Mouse (Mus musculus): ENCODE results near the gene Sfr1. TPM values are rescaled to one million over a fixed set of nuclear protein-coding genes. Genes with fewer than 3 reads are reported as not detected.

The Sfr1 gene
- polyA plus RNA-seq, 1 experiment from 2014 or later, result 260 TPM

- Histone ChIP-seq H3K4me1 (no peaks in the 10 kb centered on the region), H3K4me3 (no peak overlapping the region), H3K27ac (no peak overlapping the region), H3K9me3 (replicated peaks) (no peaks in the 10 kb centered on the region), H3K27me3 (ENCODE audit: low read depth, poor library complexity, severe bottlenecking) (no peaks in the 10 kb centered on the region), H3K36me3 (no peaks in the 10 kb centered on the region)
- DNase-seq (ENCODE audit: low spot score), result no peak
- 82% methylated on average over 6 of the region's 6 CpGs for WGBS
Observed at GRCm38 (mm10) chr19:47777847-47778246, 46.4 kb downstream of the Sfr1 start.

GRCm38 (mm10) chr19:47780145-47780544 lies 48.7 kb downstream of the Sfr1 start:
- Histone ChIP-seq H3K27ac (no peak overlapping the region), H3K27me3 (ENCODE audit: low read depth, poor library complexity, severe bottlenecking) (no peaks in the 10 kb centered on the region), H3K36me3 (no peaks in the 10 kb centered on the region), H3K4me3 (no peak overlapping the region), H3K9me3 (replicated peaks) (no peaks in the 10 kb centered on the region), H3K4me1 (no peaks in the 10 kb centered on the region)
- WGBS, result 94% methylated on average over 7 of the region's 7 CpGs
- DNase-seq (ENCODE audit: low spot score), result no peak

- DNase-seq (ENCODE audit: low spot score), result no peak
- Histone ChIP-seq H3K9me3 (replicated peaks) (no peaks in the 10 kb centered on the region), H3K27me3 (ENCODE audit: low read depth, poor library complexity, severe bottlenecking) (no peaks in the 10 kb centered on the region), H3K27ac (no peak overlapping the region), H3K4me3 (no peak overlapping the region), H3K36me3 (no peaks in the 10 kb centered on the region), H3K4me1 (no peaks in the 10 kb centered on the region)
- 81% methylated on average over 11 of the region's 11 CpGs for WGBS
Observed at GRCm38 (mm10) chr19:47780972-47781371, 49.5 kb downstream of the Sfr1 start.

- Histone ChIP-seq H3K27ac (no peak overlapping the region), H3K4me1 (no peaks in the 10 kb centered on the region), H3K27me3 (ENCODE audit: low read depth, poor library complexity, severe bottlenecking) (no peaks in the 10 kb centered on the region), H3K4me3 (no peak overlapping the region), H3K9me3 (replicated peaks) (no peaks in the 10 kb centered on the region), H3K36me3 (no peaks in the 10 kb centered on the region)
- 91% methylated on average over 6 of the region's 6 CpGs for WGBS
- DNase-seq (ENCODE audit: low spot score), result no peak
Observed at GRCm38 (mm10) chr19:47783898-47784297, 52.4 kb downstream of the Sfr1 start.

Small RNA genes within 50 kb of the gene (microRNA-seq; reads per million reads assigned to microRNA genes)
- gene Mir8090, result not detected

Other genes with a start within 250 kb of the Sfr1 start
- 62.3 and 74.5 TPM in 2 replicates for gene Stn1, start 194.2 kb upstream of the Sfr1 start, polyA plus RNA-seq (2016; fragmentation: Nextera tagmentation; extraction: Ambion mirVana)
- gene Slk, start 152.0 kb upstream of the Sfr1 start, polyA plus RNA-seq (2016; fragmentation: Nextera tagmentation; extraction: Ambion mirVana), result 8.3 and 9.1 TPM in 2 replicates
- gene Col17a1, start 39.6 kb upstream of the Sfr1 start, polyA plus RNA-seq (2016; fragmentation: Nextera tagmentation; extraction: Ambion mirVana), result 0.83 and 1.8 TPM in 2 replicates
- gene Gsto1, start 123.3 kb downstream of the Sfr1 start, polyA plus RNA-seq (2016; fragmentation: Nextera tagmentation; extraction: Ambion mirVana), result 241 and 258 TPM in 2 replicates
- gene Gsto2, start 133.9 kb downstream of the Sfr1 start, polyA plus RNA-seq (2016; fragmentation: Nextera tagmentation; extraction: Ambion mirVana), result 0.59 and 1.0 TPM in 2 replicates
- gene Cfap43, start 187.6 kb downstream of the Sfr1 start, polyA plus RNA-seq (2016; fragmentation: Nextera tagmentation; extraction: Ambion mirVana), result 0.05 and 0.09 TPM in 2 replicates
- gene Itprip, start 187.6 kb downstream of the Sfr1 start, polyA plus RNA-seq (2016; fragmentation: Nextera tagmentation; extraction: Ambion mirVana), result 19.0 and 27.5 TPM in 2 replicates
- gene Cfap58, start 206.0 kb downstream of the Sfr1 start, polyA plus RNA-seq (2016; fragmentation: Nextera tagmentation; extraction: Ambion mirVana), result not detected in 2 replicates